Mouse (Mus musculus) hindbrain, embryonic 10.5 days (tissue): ENCODE data around the gene Thra. TPM values are rescaled to one million over a fixed set of nuclear protein-coding genes. Genes with fewer than 3 reads are reported as not detected.

Experiments
- DNase-seq: peaks from one replicate; pipeline ENCODE4 v3.0.0-alpha.2; 2017; ENCODE audit warnings: low spot score
- H3K27ac ChIP-seq: fragments of 300-500 bp; sonication (generic); 2 replicates; pipeline ENCODE4 v1.5.1; 2016; ENCODE audit warnings: mild to moderate bottlenecking, moderate library complexity
- H3K27me3 ChIP-seq: fragments of 300-500 bp; sonication (generic); 2 replicates; pipeline ENCODE4 v1.6.1; 2016; ENCODE audit warnings: mild to moderate bottlenecking; ENCODE audit not compliant: poor library complexity, insufficient read depth, severe bottlenecking
- H3K36me3 ChIP-seq: fragments of 300-500 bp; sonication (generic); 2 replicates; pipeline ENCODE4 v1.6.1; 2016; ENCODE audit warnings: mild to moderate bottlenecking, moderate library complexity
- H3K4me1 ChIP-seq: fragments of 300-500 bp; sonication (generic); replicated peaks from 2 replicates; pipeline ENCODE4 v1.6.1; 2016; ENCODE audit warnings: mild to moderate bottlenecking
- H3K4me3 ChIP-seq: fragments of 300-500 bp; sonication (generic); 2 replicates; pipeline ENCODE4 v1.5.1; 2016; ENCODE audit warnings: mild to moderate bottlenecking, moderate library complexity
- H3K9me3 ChIP-seq: fragments of 300-500 bp; sonication (generic); 2 replicates; pipeline ENCODE4 v1.6.1; 2016; ENCODE audit warnings: mild to moderate bottlenecking, moderate library complexity
- WGBS: fragments of 180-500 bp; shearing (Covaris S2); methylation state at CpG from one replicate; pipeline ENCODE4 v1.1.7; 2016; 5-methylcytosine and 5-hydroxymethylcytosine counted together
- polyA plus RNA-seq: library from polyadenylated mRNA; unstranded; fragments of >200 nt; fragmentation: Nextera tagmentation; extraction: Ambion mirVana; gene quantifications from 2 replicates; pipeline ENCODE4 v1.2.1, GENCODE M21; 2016

The Thra gene
- polyA plus RNA-seq, 1 experiment from 2014 or later = 22.2 TPM

DNA sequence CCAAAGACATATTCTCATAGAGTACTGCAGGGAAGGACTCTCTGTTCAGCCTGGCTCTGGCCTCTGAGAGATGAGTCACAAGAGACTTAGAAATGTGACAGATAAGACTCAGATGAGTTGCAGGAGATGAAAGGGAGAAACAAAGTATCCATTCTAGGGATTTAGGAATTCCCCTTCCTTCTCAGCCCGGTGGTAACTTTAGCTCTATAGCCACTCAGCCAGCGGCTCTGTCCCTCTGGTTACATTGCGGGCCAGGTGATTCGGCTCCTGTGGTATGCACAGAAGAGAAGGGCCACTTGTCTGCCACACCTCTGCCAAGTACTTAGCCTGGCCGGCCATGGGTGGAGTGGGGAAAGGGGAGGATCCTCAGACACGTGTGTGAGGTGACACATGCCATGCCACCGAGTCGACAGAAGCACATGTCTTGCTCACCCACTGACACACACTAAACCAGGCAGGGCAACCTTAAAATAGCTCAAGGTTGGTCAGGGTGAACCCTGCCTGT, 32.3 kb downstream of the Thra start:
- no peak for DNase-seq
- Histone ChIP-seq H3K36me3 (peaks cover 29% of the 10 kb centered on the region), H3K27ac (no peak overlapping the region), H3K27me3 (peaks cover 7% of the 10 kb centered on the region; the same call in 1 of the 2 replicates), H3K9me3 (no peaks in the 10 kb centered on the region), H3K4me1 (peaks cover 76% of the 10 kb centered on the region), H3K4me3 (no peak overlapping the region)
- WGBS = 83% methylated on average over 8 of the region's 8 CpGs

DNA sequence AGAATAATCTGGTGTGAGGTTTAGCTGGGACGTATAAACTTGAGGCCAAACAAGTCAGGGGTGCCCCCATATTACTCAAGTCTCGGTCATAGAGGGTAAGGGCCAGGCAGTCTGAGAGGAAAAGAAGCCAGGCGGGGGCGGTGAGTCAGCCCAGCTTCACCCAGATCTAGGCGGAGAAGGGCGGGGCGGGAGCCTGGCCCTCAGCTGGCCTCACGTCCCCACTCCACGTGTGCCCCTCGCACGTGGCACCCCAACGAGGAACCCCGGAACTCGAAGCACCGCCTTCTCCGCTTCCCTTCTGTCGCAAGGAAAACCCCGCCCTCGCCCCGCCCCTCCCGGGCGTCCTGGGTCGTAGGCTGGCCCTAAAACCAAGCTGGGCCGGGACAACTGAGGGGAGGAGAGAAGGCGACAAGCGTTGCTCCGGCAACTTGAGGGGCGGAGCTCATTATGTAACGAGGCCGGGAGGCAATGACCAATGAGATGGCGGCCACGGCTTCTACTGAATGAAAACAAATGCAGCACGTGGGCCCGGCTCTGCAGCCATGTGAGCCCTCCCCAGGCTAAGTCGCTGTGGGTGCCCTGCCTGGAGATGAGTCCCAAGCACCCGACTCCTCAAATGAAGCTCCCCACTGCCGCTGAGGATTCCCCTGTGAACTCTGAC, 33.3 kb downstream of the Thra start:
- WGBS = under 1% methylated on average over 37 of the region's 37 CpGs
- Histone ChIP-seq H3K36me3 (peaks cover 25% of the 10 kb centered on the region), H3K4me1 (peaks cover 70% of the 10 kb centered on the region), H3K27ac (peak overlapping the region; percentile 72), H3K27me3 (peaks cover 7% of the 10 kb centered on the region; the same call in 1 of the 2 replicates), H3K4me3 (peak overlapping the region; percentile 53), H3K9me3 (no peaks in the 10 kb centered on the region)
- DNase-seq = peak; percentile 94

DNA sequence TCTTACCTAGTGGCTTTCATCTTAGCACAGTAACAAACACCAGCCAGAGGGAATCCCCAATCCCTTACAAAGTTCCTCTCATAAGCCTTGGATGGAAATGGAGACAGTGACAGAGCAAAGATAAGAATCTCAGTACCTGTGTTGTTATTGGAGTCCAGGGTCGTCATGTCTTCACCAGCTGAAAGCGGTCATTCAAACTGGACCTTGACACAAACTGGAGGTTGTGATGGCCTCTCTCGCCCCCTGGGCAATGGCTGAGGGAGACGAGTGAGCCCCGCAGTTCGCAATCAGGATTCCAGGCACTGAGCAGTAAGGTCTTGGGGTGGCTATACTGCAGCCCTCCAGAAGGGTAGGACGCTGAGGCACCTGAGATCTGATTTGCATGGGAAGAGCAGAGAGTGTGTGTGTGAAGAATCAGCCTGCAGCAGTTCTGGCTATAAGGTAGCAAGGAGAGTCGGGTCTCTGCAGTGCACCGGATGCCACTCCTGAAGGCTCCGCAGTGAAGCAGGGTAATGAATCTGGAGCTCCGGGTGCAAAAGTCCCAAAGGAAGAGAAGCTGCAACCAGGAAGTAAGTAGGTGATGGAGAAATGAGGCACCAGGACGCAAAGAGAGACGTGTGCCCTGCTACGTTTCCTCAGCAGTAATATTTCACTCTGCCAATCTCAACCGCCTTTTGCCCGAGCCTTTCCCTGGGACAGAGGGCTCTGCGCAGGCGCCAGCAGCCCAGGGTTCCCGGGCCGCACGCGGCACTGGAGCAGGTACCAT, 34.3 kb downstream of the Thra start, which contains the start of gene Nr1d1:
Gene Nr1d1, minus strand, starts transcription at position 752 of the 766 bp plus-strand sequence.
- H3K27ac ChIP-seq = peak within 1 kb of the TSS; percentile 84
- peak within 1 kb of the TSS; percentile 53 for H3K4me3 ChIP-seq
- no peak for DNase-seq
- H3K27me3 ChIP-seq = peaks cover 7% of the 10 kb centered on the region; the same call in 1 of the 2 replicates
- peaks cover 15% of the 10 kb centered on the region for H3K36me3 ChIP-seq
- H3K9me3 ChIP-seq = no peaks in the 10 kb centered on the region
- WGBS = 1% methylated on average over 22 of the region's 22 CpGs
- H3K4me1 ChIP-seq = peaks cover 64% of the 10 kb centered on the region

DNA sequence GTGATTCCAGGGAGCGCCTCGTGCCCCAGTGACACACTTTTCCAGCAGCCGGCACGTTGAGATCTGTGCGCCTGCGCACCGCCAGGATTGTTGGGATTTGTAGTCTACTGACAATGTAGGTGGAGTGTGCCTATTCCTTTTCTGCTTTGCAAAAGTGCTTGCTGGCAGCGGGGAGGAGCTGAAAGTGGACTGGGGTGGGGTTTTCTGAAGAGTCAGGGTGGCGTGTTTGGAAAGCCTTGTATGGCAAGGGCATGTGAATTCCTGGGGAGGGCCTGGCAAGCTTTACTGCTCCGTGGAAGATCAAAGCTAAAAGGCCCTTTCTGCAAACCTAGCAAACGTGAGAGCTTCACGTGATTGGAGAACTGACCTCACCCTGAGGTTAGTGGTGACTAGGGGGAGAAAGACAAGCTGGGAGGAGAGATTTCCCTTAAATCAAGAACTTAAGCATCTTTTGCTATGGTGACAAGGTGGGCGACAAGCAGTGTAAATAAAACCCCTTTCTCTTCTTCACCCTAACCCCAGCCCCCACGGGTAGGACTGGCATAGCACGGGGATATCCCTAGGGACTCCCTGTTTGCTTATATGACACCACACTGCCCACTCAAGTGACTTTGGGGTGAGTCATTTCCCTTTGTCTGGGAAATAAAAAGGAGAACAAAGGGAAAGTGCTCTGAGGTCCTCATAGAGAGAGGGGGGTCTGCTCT, 35.1 kb downstream of the Thra start:
- peak; percentile 94 for DNase-seq
- H3K27me3 ChIP-seq = peaks cover 7% of the 10 kb centered on the region; the same call in 1 of the 2 replicates
- peaks cover 8% of the 10 kb centered on the region; the same call in 1 of the 2 replicates for H3K36me3 ChIP-seq
- peaks cover 63% of the 10 kb centered on the region for H3K4me1 ChIP-seq
- H3K9me3 ChIP-seq = no peaks in the 10 kb centered on the region
- H3K4me3 ChIP-seq = peak overlapping the region; percentile 53
- WGBS = 8% methylated on average over 15 of the region's 15 CpGs
- peak overlapping the region; percentile 84 for H3K27ac ChIP-seq

DNA sequence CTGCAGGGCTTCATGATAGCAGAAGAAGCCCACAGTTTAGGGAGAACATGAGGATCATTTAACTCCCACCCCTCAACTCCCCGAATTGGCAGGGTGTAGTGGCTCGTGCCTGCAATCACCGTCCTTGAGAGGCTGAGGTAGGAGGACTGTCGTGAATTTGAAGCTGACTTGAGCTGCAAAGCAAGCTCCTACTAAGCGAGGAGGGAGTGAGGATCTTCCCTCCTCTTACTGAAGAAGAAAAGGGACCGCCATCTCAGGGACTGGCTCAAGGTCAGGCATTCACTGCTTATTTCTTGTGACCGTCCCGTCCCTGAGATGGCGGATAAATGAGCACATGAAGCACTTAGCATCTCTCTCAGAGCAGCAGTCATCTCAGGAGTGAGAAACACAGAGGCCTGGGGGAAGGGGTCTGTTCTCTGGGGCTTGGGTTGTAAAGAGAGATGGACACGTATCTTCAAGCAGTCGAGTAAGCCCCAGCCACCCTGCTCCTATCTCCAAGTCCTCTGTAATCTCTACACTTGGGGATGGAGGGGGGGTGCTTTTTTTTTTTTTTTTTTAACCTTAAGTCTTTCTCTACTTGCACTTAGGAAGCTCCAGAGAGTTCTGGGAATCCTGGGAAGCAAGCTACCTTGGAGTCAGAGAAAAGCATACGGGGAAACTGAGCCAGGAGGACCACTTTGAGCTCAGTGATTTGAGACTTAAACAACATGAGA, 35.8 kb downstream of the Thra start:
- H3K27ac ChIP-seq = peak overlapping the region; percentile 84
- H3K4me3 ChIP-seq = peak overlapping the region; percentile 53
- 58% methylated on average over 12 of the region's 12 CpGs for WGBS
- peaks cover 7% of the 10 kb centered on the region; the same call in 1 of the 2 replicates for H3K27me3 ChIP-seq
- peaks cover 64% of the 10 kb centered on the region for H3K4me1 ChIP-seq
- 0 out of 2 replicates have a peak, but pooled peaks cover 5% of the 10 kb centered on the region for H3K36me3 ChIP-seq
- DNase-seq = no peak
- no peaks in the 10 kb centered on the region for H3K9me3 ChIP-seq

DNA sequence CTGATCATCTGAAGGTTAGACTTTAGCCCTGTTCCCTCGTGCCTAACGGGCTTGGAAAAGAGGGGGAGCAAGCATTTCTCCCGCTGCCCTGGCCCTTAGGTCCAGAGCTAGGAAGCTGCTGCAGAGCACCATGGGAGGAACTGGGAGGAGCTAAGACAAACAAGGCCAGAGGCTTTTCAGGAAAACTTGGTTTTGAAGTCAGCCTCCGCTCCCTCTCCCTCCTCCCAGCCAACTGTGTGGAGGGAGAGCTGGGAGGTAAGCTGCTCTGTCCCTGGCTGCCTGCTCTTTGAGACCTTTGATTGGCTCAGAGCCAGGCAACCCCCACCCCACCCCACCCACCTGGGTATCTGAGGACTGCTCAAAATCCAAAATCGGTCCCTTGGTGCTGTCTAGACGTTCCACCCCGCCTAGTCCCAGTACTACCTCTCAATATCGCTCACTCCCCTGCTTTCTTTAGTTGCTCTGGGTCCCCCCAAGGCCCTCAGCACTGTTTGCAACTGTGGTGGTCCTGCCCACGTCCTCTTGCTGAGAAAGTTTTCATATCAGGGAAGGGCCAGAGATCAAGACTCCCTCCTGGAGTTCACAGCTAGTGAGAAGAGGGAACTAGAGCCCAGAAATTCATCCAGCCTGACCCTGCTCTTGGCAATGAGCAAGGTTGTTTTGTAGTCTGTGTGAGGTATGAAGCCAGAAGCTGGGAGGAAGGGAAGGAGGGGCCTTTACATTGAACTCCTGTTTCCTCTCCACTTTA, 36.6 kb downstream of the Thra start:
- H3K36me3 ChIP-seq = no peaks in the 10 kb centered on the region
- H3K27me3 ChIP-seq = peaks cover 7% of the 10 kb centered on the region; the same call in 1 of the 2 replicates
- peak; percentile 52 for DNase-seq
- H3K9me3 ChIP-seq = no peaks in the 10 kb centered on the region
- H3K4me1 ChIP-seq = peaks cover 68% of the 10 kb centered on the region
- peak overlapping the region; percentile 28 for H3K4me3 ChIP-seq
- H3K27ac ChIP-seq = peak overlapping the region; percentile 84
- 10% methylated on average over 9 of the region's 9 CpGs for WGBS

DNA sequence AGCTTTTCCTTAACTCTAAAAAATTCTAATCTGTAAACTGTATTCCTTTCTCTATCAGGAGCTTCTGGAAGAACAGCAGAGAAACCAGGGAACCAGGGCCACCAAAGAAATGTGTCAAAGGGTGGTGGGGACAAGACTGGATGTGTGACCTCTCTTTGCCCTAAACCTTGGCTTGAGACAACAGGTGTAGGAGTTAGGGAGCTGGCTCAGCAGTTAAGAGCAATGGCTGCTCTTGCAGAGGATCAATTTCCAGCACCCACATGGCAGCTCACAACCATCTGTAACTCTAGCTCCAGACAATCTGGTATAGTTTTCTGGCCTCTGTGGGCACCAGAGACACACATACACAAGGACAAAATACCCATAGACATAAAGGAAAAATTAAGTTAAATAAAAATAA, 37.5 kb downstream of the Thra start:
- Histone ChIP-seq H3K36me3 (no peaks in the 10 kb centered on the region), H3K27ac (no peak overlapping the region; the same call in 1 of the 2 replicates), H3K27me3 (peaks cover 7% of the 10 kb centered on the region; the same call in 1 of the 2 replicates), H3K4me1 (peaks cover 70% of the 10 kb centered on the region), H3K9me3 (no peaks in the 10 kb centered on the region), H3K4me3 (no peak overlapping the region)
- no peak for DNase-seq

DNA sequence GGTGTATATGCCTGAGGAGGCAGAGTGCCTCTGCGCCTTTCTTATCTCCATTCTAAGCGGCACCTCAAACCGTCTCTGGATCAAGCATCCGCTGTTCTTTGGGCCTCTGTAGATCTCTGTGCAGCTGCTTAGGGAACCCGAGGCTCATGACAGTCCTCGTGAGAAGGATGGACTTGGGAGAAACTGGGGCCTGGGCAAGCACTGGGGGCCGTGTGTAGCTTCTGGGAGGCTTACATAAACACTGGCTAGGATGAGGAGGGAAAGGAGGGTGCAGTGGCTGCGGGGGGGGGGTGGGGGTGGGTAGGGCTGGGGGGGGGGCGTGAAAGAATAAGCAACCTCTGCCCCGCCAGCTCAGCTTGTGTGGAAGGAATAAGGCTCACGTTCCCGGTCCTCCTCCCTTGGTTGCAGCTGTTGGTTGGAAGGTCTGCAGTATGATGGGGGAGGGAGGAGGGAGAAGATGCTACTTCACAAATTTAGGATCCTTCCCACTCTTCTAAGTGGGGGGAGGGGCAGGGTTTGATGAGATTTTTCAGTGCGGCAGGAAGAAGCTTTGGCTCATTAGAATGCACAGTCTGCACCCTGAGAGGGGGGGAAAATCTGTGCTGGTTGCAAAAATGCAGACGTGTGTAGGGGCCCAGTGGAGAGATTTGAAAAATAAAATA, 41.5 kb downstream of the Thra start:
- Histone ChIP-seq H3K4me3 (peak overlapping the region; percentile 42), H3K9me3 (no peaks in the 10 kb centered on the region), H3K36me3 (no peaks in the 10 kb centered on the region), H3K4me1 (peaks cover 68% of the 10 kb centered on the region), H3K27me3 (peaks cover 5% of the 10 kb centered on the region), H3K27ac (peak overlapping the region; percentile 90)
- DNase-seq = peak; percentile 43
- 14% methylated on average over 13 of the region's 14 CpGs for WGBS

DNA sequence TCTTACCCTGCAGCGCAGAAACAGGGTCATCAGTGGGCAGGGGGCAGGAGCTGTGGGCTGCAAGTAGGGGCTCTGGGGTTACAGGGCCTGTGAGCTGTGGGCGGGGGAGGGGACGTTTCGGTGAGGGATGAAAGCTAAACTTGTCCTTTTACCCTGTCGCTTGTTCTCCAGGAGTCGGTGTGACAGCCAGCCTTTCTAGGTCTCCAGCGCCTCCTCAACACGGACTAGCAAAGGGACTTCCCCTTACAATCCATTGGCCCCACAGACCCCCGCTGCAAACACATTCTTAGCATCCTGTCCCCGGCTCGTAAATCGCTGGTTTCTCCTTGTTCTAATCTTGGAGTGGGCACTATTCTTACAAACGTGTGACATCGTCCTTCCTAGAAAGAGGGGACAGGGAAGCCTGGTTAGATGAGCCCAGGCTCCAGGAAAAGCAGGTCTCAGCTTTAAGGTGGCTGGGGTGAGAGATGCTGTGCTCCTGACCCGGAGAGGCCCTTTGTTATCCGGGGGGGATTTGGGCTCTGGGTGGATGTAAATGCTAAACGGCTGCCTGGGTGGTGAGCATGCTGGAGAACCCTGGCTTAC, 42.3 kb downstream of the Thra start:
- Histone ChIP-seq H3K9me3 (no peaks in the 10 kb centered on the region), H3K4me3 (peak overlapping the region; percentile 42), H3K27me3 (peaks cover 5% of the 10 kb centered on the region; the same call in 1 of the 2 replicates), H3K27ac (peak overlapping the region; percentile 90), H3K4me1 (peaks cover 65% of the 10 kb centered on the region), H3K36me3 (no peaks in the 10 kb centered on the region)
- peak; percentile 52 for DNase-seq
- WGBS = 1% methylated on average over 17 of the region's 17 CpGs

DNA sequence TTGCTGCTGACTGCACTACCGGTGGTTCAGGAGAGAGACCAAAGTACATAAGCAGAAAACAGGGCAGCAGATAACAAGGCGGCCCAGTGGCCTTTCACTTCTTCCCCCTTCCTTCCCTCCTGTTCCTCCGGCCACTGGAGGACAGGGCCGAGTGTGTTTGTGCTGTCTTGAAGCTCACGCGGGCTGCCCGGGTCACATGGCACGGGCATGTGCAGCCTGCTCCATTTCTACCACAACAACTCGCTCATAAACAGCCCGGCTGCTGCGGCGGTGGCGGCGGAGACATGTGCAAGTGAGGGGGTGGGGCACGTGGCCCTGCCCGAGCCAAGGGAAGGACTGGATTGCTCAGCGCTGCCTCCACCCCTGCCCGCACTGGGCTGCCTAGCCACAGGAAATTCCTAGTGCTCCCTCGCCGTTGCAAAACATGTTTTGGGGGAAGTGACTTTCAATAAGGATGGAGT, 42.8 kb downstream of the Thra start:
- Histone ChIP-seq H3K36me3 (no peaks in the 10 kb centered on the region), H3K27ac (peak overlapping the region; percentile 90), H3K4me1 (peaks cover 64% of the 10 kb centered on the region), H3K9me3 (no peaks in the 10 kb centered on the region), H3K4me3 (peak overlapping the region; percentile 42), H3K27me3 (peaks cover 5% of the 10 kb centered on the region; the same call in 1 of the 2 replicates)
- under 1% methylated on average over 20 of the region's 20 CpGs for WGBS
- peak; percentile 81 for DNase-seq

DNA sequence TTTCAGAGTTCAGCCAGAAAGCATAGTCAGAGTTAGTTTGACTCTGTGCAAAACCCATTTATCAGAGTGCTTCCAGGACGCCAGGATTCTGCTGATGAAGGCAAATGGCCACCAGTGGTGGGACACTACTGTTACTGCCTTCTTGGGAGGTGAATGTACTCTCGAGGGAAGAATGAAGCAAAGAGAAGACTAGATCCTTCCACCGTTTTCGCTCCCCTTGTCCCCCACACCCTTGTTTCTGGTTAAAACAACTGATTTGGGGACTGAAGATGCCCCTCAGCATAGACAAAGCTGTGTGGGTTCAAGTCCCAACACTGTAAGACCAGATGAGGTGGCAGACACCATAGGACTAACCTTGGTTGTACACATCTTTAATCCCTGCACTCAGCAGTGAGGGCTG, 43.7 kb downstream of the Thra start:
- peaks cover 5% of the 10 kb centered on the region; the same call in 1 of the 2 replicates for H3K27me3 ChIP-seq
- no peak overlapping the region for H3K4me3 ChIP-seq
- WGBS = 67% methylated on average over 4 of the region's 4 CpGs
- no peak overlapping the region; the same call in 1 of the 2 replicates for H3K27ac ChIP-seq
- H3K36me3 ChIP-seq = no peaks in the 10 kb centered on the region
- DNase-seq = no peak
- H3K4me1 ChIP-seq = peaks cover 73% of the 10 kb centered on the region
- H3K9me3 ChIP-seq = no peaks in the 10 kb centered on the region
